Mouse (Mus musculus) gastrocnemius, postnatal 4 days (tissue): ENCODE measurements around the gene Gid8. TPM values are rescaled to one million over a fixed set of nuclear protein-coding genes. Genes with fewer than 3 reads are reported as not detected.
"Not testable (repeated sequence)": the region's sequence is repeated elsewhere in the genome, so short reads cannot be mapped to it uniquely, and the experiment has no call there.

Experiments used
- DNase-seq, 2 experiments: peaks; one replicate each; pipeline ENCODE4 v3.0.0; 2021 to 2022; ENCODE audit warnings: low spot score in 2 of 2, mixed read lengths in 2 of 2
- total RNA-seq, 2 experiments: library from RNA; stranded (reverse); gene quantifications; 2 replicates each; pipeline ENCODE4 v1.2.3; 2021

Gid8 gene
- total RNA-seq, 2 experiments from 2014 or later = 55.3 to 63.3 TPM

- no peak for DNase-seq
These were observed 644 bp upstream of the Gid8 start for GRCm38 (mm10) chr2:180709023-180709922.

- DNase-seq = no peak
These were observed 599 bp downstream of the Gid8 start for GRCm38 (mm10) chr2:180710276-180711155.

GRCm38 (mm10) chr2:180711527-180711926 is 1.6 kb downstream of the Gid8 start:
- no peak for DNase-seq

GRCm38 (mm10) chr2:180712037-180712689 is 2.2 kb downstream of the Gid8 start:
- DNase-seq = no peak

DNA sequence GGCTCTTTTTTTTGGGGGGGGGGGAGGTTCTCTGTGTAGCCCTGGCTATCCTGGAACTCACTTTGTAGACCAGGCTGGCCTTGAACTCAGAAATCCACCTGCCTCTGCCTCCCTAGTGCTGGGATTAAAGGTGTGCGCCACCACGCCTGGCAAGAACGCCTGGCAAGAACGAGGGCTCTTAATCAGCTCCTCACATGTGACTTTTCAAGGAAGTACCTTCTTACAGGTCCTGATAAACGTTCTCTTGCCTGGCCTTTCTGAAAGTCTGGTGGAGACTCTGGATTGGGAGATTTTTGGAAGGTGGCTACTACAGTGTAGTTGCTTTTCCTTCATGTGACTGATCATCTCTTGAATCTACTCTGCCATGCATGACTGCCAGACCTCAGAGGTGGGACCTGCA is 12.8 kb downstream of the Gid8 start:
- DNase-seq = not testable (repeated sequence)

DNA sequence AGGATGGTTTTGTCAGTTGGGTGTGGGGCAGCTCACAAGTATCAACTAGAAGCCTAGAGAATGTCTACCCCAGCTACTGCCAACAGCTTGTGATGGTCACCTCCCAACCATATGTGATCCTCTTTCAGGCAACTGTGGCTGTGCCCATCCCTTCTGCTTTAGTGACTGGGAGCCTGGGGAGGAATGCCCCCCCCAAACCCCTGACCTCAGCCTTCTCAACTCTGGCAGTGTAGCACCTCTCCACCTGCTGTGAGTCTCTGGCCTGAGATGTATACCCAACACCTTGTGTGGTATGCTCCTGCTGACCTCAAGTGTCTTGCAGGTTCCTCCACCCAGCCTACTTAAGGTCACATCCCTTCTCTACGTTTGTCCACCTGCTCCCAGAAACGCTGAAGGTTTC is 13.9 kb downstream of the Gid8 start:
- no peak for DNase-seq

DNA sequence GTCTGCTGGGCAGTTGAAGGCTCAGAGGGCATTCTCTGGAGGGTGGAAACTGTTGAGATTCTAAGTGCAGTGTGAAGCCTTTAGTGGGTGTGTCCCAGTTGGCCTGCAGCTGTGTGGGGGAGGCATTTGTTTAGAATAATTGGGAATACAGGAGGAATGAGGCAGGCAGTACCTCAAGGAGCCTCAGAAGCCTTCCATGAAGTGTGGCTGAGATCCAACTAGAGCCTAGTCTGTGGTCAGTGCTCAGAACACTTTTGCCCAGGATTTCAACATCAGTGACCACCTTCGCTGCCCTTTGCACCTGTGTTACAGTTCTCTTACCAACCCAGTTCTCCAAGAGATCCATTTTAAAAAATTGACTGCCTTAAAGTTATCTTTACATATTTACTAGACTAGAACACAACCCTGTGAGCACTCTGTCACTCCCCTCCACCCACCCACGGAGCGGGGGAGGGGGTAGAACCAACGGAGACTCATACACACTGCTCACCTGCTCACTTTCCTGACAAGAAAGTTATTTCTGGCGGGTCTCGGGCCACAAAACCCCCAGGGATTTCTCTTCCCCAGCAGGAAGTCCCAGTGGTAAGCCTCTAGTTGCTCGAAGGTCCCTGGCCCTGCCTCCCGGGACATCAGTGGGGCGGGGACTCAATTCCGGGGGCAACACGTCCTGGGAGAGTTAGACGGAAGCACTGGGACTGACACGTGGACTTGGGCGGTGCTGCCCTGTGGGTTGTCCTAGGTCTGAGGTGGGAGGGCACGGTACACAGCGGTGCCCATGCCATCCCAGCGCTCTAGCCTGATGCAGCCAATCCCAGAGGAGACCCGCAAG is 14.9 kb downstream of the Gid8 start, which contains the start of gene Slc17a9:
Gene Slc17a9 (plus strand): TSS at position 679 of the 829 bp plus-strand sequence.
- peak in 1 of 2 experiments; percentile 23 for DNase-seq

DNA sequence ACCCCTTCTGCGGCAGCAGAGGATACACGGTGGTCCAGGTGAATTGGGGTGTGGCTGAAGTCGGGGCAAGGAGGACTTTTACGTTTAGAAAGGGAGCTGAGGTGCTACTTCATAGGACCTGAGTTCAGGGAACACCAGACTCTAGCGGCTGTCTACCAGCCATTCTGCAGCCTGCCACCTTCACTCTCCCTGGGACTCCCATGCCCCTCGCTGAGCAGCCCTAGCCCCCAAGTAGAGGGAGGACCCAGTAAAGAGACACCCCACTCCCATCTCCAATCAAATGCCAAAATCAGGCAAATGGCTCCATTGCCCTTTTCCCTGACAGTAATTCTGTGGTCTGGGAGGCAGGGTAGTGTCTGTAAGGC is 15.5 kb downstream of the Gid8 start:
- no peak for DNase-seq

- no peak for DNase-seq
These were observed 16.1 kb downstream of the Gid8 start for GRCm38 (mm10) chr2:180725856-180726629.

- no peak for DNase-seq
These were observed 16.9 kb downstream of the Gid8 start for GRCm38 (mm10) chr2:180726658-180727442.

DNA sequence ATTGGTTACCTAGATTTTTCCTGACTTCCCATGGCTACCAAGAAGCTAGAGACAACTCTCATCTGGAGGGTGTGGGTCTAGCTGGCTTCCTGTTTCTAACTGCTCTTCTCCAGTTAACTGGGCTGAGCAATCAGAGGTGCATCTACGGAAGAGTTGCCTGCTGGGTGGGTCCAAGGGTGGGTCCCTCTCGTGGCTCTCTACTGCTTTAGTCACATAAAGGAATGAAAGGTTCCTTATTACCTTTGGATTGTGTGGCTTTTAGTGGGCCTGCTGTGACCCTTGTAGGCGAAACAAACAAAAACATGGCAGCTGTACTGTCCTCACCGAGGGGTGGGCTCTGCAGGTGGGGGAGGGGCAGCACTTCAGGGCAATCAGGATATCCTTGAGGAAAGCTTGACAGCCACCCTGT is 17.7 kb downstream of the Gid8 start:
- DNase-seq = no peak

GRCm38 (mm10) chr2:180731036-180731435 is 21.1 kb downstream of the Gid8 start:
- DNase-seq = no peak

DNA sequence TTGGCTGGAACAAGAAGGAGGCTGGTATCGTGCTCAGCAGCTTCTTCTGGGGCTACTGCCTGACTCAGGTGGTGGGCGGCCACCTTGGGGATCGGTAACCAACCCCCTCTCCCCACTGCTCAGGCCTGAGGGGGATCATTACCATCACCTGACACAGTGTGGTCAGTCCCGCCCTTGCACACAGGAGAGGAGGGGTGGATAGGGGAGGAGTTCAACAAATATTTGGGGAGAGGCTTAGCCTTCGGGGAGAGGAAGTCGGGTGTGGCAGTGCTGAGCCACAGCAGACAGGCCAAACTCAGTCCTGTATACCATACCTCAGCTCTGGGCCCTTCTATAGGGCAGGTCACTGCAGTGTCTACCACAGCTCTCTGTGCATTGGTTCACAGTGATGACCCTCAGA is 22.1 kb downstream of the Gid8 start:
- DNase-seq = no peak

DNA sequence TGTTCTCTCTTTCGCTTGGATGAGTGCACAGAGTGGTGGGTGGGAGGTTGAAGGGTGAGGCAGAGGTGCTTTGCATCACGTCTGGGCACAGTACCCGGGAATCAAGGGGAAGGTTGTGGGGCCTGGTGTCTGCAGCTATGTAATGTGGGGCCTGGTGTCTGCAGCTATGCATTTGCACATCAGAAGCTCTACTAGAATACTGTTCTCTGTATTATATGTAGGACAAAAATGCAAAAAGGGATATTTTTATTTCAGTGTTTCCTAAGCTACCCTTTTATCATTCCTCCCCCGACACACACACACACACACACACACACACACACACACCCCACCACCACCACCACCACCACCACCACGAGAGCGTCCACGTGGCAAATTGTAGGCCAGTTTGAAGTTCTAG is 25.3 kb downstream of the Gid8 start:
- DNase-seq = no peak

DNA sequence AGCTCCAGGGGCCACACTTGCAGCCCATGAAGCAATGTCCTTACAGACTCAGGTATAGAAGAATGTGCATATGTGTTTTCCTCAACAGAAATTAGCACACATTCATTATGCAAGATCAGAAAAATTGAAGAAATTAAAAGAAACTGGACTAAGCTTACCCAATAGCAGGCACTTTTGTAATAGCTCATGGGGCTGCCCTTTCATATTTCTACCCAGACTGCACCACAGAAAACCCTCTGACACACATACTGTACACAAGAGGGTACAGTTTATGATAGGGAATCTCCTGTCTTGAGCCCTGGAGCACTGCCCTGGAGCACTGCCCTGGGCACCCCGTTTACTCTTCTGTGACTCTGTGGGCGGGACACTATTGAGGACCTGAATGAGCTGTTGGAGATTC is 28.1 kb downstream of the Gid8 start:
- DNase-seq = no peak

DNA sequence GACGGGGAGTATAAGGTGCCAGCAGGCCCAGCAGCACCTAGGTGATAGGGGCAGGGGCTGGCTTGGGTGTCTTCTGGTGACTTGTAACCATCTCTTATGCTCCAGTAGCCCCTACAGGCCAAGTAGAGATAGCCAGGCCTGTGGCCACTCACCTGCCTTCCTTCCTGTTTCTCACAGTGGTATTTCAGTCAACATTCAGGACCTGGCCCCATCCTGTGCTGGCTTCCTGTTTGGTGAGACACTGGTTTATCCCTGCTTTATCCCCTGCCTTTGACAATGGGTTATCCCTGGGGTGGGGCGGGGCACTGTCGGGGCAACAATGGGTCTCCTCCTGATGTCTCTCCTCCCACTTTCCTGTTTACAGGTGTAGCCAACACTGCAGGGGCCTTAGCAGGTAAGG is 30.4 kb downstream of the Gid8 start:
- no peak for DNase-seq

DNA sequence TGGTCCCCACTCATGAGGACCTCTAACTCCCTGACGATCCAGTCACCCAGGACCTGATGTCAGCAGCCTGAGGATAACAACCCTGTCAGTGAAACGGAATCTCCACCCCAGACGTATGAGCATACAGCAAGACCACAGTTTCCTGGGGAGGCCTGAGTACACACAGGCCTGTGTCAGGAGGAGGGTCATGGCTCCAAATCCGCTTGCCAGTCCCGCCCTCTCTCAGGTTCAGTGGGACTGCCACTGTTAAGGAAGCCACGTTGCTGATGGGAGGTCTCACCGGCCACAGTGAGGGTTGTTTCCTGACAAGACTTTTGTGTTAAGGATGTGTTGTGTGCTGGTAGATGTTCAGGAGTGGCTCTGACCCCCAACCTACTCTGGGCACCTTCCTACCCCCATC is 31.5 kb downstream of the Gid8 start:
- DNase-seq = no peak

DNA sequence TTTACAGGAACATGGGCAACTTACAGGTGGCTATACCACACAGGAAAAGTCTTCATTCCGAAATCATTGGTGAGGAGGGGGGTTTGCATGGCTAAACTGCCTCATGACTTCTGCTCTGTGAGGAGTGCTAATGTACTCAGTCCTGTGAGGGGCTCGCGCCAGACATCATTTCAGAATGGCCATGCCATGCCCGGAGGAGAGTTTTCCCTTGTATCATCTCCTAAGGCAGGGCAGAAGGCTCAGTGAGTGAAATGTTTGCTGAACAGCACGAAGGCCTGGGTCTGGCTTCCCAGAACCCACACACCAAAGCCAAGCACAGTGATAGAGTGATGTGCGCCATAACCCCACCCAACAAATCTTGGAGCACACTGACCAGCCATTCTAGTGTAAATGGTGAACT is 32.9 kb downstream of the Gid8 start:
- no peak for DNase-seq

- no peak for DNase-seq
These were observed 33.4 kb downstream of the Gid8 start for GRCm38 (mm10) chr2:180743321-180743720.
